Mouse (Mus musculus) megakaryocyte, embryonic 14.5 days (primary cell): ENCODE measurements around the gene Spata31d1d.

Experiments used
- FLI1 ChIP-seq: IDR thresholded peaks from 2 replicates; pipeline ENCODE4 v1.6.1; 2012; ENCODE audit warnings: low read length, inconsistent platforms, mixed read lengths
- GATA1 ChIP-seq: IDR thresholded peaks from 3 replicates; pipeline ENCODE4 v1.6.1; 2012; ENCODE audit warnings: mixed read lengths, low read length, inconsistent platforms, borderline replicate concordance

GRCm38 (mm10) chr13:59679908-59680307 lies 51.6 kb downstream of the Spata31d1d start:
- TF ChIP-seq FLI1: no peak
- TF ChIP-seq GATA1: no peak
